Mouse (Mus musculus) heart, postnatal 14 days (tissue): ENCODE data around the gene Pde4c. TPM values are rescaled to one million over a fixed set of nuclear protein-coding genes. Genes with fewer than 3 reads are reported as not detected.

Experiments used
- DNase-seq, 2 experiments: peaks; one replicate each; pipeline ENCODE4 v3.0.0; 2021 to 2022
- intact Hi-C: fragments of 180-260 bp; cut with DNase I; formaldehyde crosslinking; loops from one replicate; pipeline ENCODE4 v1.15.1; 2025
- total RNA-seq, 2 experiments: library from RNA; stranded (reverse); gene quantifications; 2 replicates each; pipeline ENCODE4 v1.2.3; 2021

Pde4c gene
- total RNA-seq, 2 experiments from 2014 or later: 4.5 to 4.6 TPM

GRCm38 (mm10) chr8:70746676-70747075 lies 23.2 kb downstream of the Pde4c start:
- DNase-seq: peak; percentile 19 to 34
- intact Hi-C loops: no loop called here

GRCm38 (mm10) chr8:70747211-70747890 lies 23.8 kb downstream of the Pde4c start:
- peak; percentile 7 to 9 for DNase-seq
- intact Hi-C loops: no loop called here

GRCm38 (mm10) chr8:70748246-70749096 lies 25.0 kb downstream of the Pde4c start:
- peak in 1 of 2 experiments; percentile 4 for DNase-seq
- intact Hi-C loops: no loop called here

GRCm38 (mm10) chr8:70749097-70749674 lies 25.7 kb downstream of the Pde4c start:
- intact Hi-C loops: no loop called here

GRCm38 (mm10) chr8:70750128-70750680 lies 26.7 kb downstream of the Pde4c start:
- intact Hi-C loops: no loop called here
- DNase-seq: peak; percentile 25 to 37

More at GRCm38 (mm10) chr8:70749097-70749674, 25.7 kb downstream of the Pde4c start:
- no peak for DNase-seq

GRCm38 (mm10) chr8:70752000-70752764 lies 28.7 kb downstream of the Pde4c start:
- DNase-seq: peak; percentile 83
- intact Hi-C loops: loop anchor here (1.0 kb wide), 1 partner anchor 32 kb away; no protein-coding TSS in a partner anchor

GRCm38 (mm10) chr8:70753151-70753550 lies 29.6 kb downstream of the Pde4c start:
- DNase-seq: peak; percentile 95
- intact Hi-C loops: no loop called here

- peak; percentile 95 to 96 for DNase-seq
- intact Hi-C loops: no loop called here
Observed at GRCm38 (mm10) chr8:70754043-70754870, 30.7 kb downstream of the Pde4c start, which contains the start of gene Rab3a. Rab3a (plus strand) TSS chr8:70754679.

GRCm38 (mm10) chr8:70754871-70755660 lies 31.5 kb downstream of the Pde4c start:
- DNase-seq: peak; percentile 63 to 73
- intact Hi-C loops: no loop called here

- DNase-seq: peak in 1 of 2 experiments; percentile 5
- intact Hi-C loops: no loop called here
Observed at GRCm38 (mm10) chr8:70755661-70756475, 32.3 kb downstream of the Pde4c start.

GRCm38 (mm10) chr8:70756476-70757040 lies 33.0 kb downstream of the Pde4c start:
- no peak for DNase-seq
- intact Hi-C loops: no loop called here

- no peak for DNase-seq
- intact Hi-C loops: no loop called here
Observed at GRCm38 (mm10) chr8:70757523-70758307, 34.2 kb downstream of the Pde4c start.

GRCm38 (mm10) chr8:70758308-70758615 lies 34.7 kb downstream of the Pde4c start:
- no peak for DNase-seq
- intact Hi-C loops: no loop called here

GRCm38 (mm10) chr8:70758616-70759561 lies 35.4 kb downstream of the Pde4c start:
- intact Hi-C loops: no loop called here
- DNase-seq: no peak

GRCm38 (mm10) chr8:70760350-70760749 lies 36.8 kb downstream of the Pde4c start:
- intact Hi-C loops: no loop called here

More at GRCm38 (mm10) chr8:70760350-70760749, 36.8 kb downstream of the Pde4c start:
- no peak for DNase-seq
